Mouse (Mus musculus) liver, embryonic 12.5 days (tissue): ENCODE data around the gene Rere. TPM values are rescaled to one million over a fixed set of nuclear protein-coding genes. Genes with fewer than 3 reads are reported as not detected.
A peak's percentile ranks its signal among the peaks of the same experiment; 100 is the strongest.

Source experiments
- ATAC-seq: fragments of 200-750 bp; cut with Nextera tagmentation; 2 replicates; pipeline ENCODE4 v1.8.0; 2017; ENCODE audit warnings: moderate number of reproducible peaks, mild to moderate bottlenecking, moderate library complexity
- H3K27ac ChIP-seq: fragments of 300-500 bp; sonication (generic); 2 replicates; pipeline ENCODE4 v1.5.1; 2016; ENCODE audit warnings: mild to moderate bottlenecking
- H3K27me3 ChIP-seq: fragments of 300-500 bp; sonication (generic); replicated peaks from 2 replicates; pipeline ENCODE4 v1.6.1; 2016; ENCODE audit warnings: mild to moderate bottlenecking, moderate library complexity
- H3K36me3 ChIP-seq: fragments of 300-500 bp; sonication (generic); 2 replicates; pipeline ENCODE4 v1.6.1; 2016; ENCODE audit warnings: mild to moderate bottlenecking, moderate library complexity
- H3K4me1 ChIP-seq: fragments of 300-500 bp; sonication (generic); 2 replicates; pipeline ENCODE4 v1.6.1; 2016
- H3K4me2 ChIP-seq: fragments of 300-500 bp; sonication (generic); 2 replicates; pipeline ENCODE4 v1.6.1; 2016; ENCODE audit warnings: mild to moderate bottlenecking, moderate library complexity
- H3K4me3 ChIP-seq: fragments of 300-500 bp; sonication (generic); 2 replicates; pipeline ENCODE4 v1.5.1; 2016; ENCODE audit warnings: mild to moderate bottlenecking, moderate library complexity
- H3K9ac ChIP-seq: fragments of 300-500 bp; sonication (generic); 2 replicates; pipeline ENCODE4 v1.6.1; 2016; ENCODE audit warnings: mild to moderate bottlenecking, moderate library complexity
- H3K9me3 ChIP-seq: fragments of 300-500 bp; sonication (generic); replicated peaks from 2 replicates; pipeline ENCODE4 v1.6.1; 2016; ENCODE audit warnings: mild to moderate bottlenecking, moderate library complexity
- WGBS: fragments of 180-500 bp; shearing (Covaris S2); methylation state at CpG from one replicate; pipeline ENCODE4 v1.1.7; 2016; ENCODE audit not compliant: insufficient replicate concordance; 5-methylcytosine and 5-hydroxymethylcytosine counted together
- polyA plus RNA-seq: library from polyadenylated mRNA; unstranded; fragments of >200 nt; fragmentation: Nextera tagmentation; extraction: Ambion mirVana; gene quantifications from 2 replicates; pipeline ENCODE4 v1.2.1, GENCODE M21; 2016

Rere gene
- polyA plus RNA-seq, 1 experiment from 2014 or later = 11.6 TPM

- Histone ChIP-seq H3K9ac (no peak overlapping the region), H3K4me1 (no peaks in the 10 kb centered on the region), H3K4me2 (no peak overlapping the region), H3K9me3 (no peaks in the 10 kb centered on the region), H3K27me3 (no peaks in the 10 kb centered on the region), H3K27ac (no peak overlapping the region), H3K4me3 (no peak overlapping the region), H3K36me3 (peaks cover 6% of the 10 kb centered on the region)
- ATAC-seq = peak; percentile 45; the same call in 1 of the 2 replicates
- WGBS = 49% methylated on average over 20 of the region's 20 CpGs
These were observed 23.9 kb upstream of the Rere start for GRCm38 (mm10) chr4:150257252-150258204.

GRCm38 (mm10) chr4:150258388-150258787 is 23.1 kb upstream of the Rere start:
- Histone ChIP-seq H3K27ac (no peak overlapping the region), H3K4me2 (no peak overlapping the region), H3K4me1 (no peaks in the 10 kb centered on the region), H3K36me3 (no peaks in the 10 kb centered on the region), H3K27me3 (no peaks in the 10 kb centered on the region), H3K9ac (no peak overlapping the region), H3K4me3 (no peak overlapping the region), H3K9me3 (no peaks in the 10 kb centered on the region)
- WGBS = 73% methylated on average over 14 of the region's 14 CpGs
- ATAC-seq = no peak

DNA sequence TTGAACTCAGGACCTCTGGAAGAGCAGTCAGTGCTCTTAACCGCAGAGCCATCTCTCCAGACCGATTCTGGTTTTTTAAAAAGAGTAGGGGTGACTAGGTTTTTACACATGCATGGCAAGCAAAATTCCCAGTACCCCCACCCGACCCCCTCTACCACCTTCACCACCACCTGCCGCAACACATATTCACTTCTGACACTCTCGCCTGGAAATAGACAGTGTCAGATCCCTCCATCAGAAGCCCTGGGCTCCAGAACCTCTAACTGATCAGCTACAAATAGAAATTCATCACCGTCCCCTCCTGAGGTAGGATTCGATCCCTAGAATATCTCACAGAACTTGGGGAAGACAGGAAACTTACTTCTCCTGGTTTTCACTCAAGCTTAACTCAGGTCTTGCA is 21.9 kb upstream of the Rere start:
- Histone ChIP-seq H3K36me3 (no peaks in the 10 kb centered on the region), H3K4me2 (no peak overlapping the region), H3K9ac (no peak overlapping the region), H3K27me3 (no peaks in the 10 kb centered on the region), H3K27ac (no peak overlapping the region), H3K9me3 (no peaks in the 10 kb centered on the region), H3K4me3 (no peak overlapping the region), H3K4me1 (no peaks in the 10 kb centered on the region)
- WGBS = 83% methylated on average over 7 of the region's 7 CpGs
- no peak for ATAC-seq

DNA sequence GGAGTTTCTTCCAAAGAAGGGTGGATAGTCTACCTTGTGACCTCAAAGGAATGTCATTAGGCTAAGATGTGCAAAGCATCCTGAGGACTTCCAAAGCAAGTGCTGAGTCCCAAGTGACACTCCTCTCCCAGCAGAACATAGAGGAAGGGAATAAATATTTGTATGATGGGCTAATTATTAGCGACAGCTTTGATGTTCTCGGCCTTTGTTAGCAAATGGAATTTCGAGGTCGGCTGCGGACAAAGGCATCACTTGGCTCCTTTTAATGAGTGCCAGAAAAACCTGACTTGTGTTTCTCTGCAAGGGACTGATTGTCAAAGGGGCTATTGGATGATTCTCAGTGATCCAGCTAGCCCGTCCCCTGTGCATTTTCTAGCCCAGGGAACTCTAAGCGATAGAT is 21.3 kb upstream of the Rere start:
- Histone ChIP-seq H3K27me3 (no peaks in the 10 kb centered on the region), H3K4me2 (no peak overlapping the region), H3K4me3 (no peak overlapping the region), H3K9me3 (no peaks in the 10 kb centered on the region), H3K36me3 (no peaks in the 10 kb centered on the region), H3K4me1 (peaks cover 3% of the 10 kb centered on the region; the same call in 1 of the 2 replicates), H3K27ac (no peak overlapping the region), H3K9ac (no peak overlapping the region)
- 71% methylated on average over 7 of the region's 7 CpGs for WGBS
- ATAC-seq = no peak

- no peak overlapping the region for H3K27ac ChIP-seq
- no peak overlapping the region for H3K4me2 ChIP-seq
- 30% methylated on average over 6 of the region's 6 CpGs for WGBS
- H3K36me3 ChIP-seq = no peaks in the 10 kb centered on the region
- H3K27me3 ChIP-seq = no peaks in the 10 kb centered on the region
- ATAC-seq = no peak
- H3K9ac ChIP-seq = no peak overlapping the region
- H3K4me1 ChIP-seq = peaks cover 9% of the 10 kb centered on the region
- no peaks in the 10 kb centered on the region for H3K9me3 ChIP-seq
- H3K4me3 ChIP-seq = no peak overlapping the region
These were observed 20.7 kb upstream of the Rere start for GRCm38 (mm10) chr4:150260745-150261144.

- no peaks in the 10 kb centered on the region for H3K36me3 ChIP-seq
- no peak for ATAC-seq
- peaks cover 7% of the 10 kb centered on the region; the same call in 1 of the 2 replicates for H3K27me3 ChIP-seq
- no peak overlapping the region for H3K27ac ChIP-seq
- WGBS = 77% methylated on average over 8 of the region's 8 CpGs
- H3K4me2 ChIP-seq = no peak overlapping the region
- H3K9ac ChIP-seq = no peak overlapping the region
- H3K9me3 ChIP-seq = no peaks in the 10 kb centered on the region
- peaks cover 15% of the 10 kb centered on the region for H3K4me1 ChIP-seq
- no peak overlapping the region for H3K4me3 ChIP-seq
These were observed 19.1 kb upstream of the Rere start for GRCm38 (mm10) chr4:150262301-150262700.

DNA sequence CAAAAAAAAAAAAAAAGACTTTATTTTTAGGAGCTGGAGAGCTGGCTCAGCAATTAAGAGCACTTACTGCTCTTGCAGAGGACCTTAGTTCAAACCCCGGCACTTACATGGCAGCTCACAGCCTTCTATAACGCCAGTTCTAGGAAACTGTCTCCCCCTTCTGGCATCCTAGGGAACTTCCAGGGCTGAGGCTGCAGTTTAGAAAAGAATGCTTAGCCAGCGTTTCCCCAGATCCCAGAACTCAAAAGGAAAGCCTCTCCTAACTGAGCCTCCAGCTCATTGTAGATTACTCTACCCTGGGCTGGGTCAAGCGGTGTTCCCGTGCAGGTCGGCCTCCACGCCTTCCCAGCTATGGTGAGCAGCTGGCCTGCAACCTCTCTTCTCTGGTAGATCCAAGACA is 16.5 kb upstream of the Rere start:
- Histone ChIP-seq H3K27ac (no peak overlapping the region), H3K36me3 (no peaks in the 10 kb centered on the region), H3K9me3 (no peaks in the 10 kb centered on the region), H3K9ac (no peak overlapping the region), H3K27me3 (peaks cover 12% of the 10 kb centered on the region), H3K4me1 (peaks cover 28% of the 10 kb centered on the region), H3K4me2 (no peak overlapping the region), H3K4me3 (no peak overlapping the region)
- ATAC-seq = no peak
- 44% methylated on average over 7 of the region's 7 CpGs for WGBS

DNA sequence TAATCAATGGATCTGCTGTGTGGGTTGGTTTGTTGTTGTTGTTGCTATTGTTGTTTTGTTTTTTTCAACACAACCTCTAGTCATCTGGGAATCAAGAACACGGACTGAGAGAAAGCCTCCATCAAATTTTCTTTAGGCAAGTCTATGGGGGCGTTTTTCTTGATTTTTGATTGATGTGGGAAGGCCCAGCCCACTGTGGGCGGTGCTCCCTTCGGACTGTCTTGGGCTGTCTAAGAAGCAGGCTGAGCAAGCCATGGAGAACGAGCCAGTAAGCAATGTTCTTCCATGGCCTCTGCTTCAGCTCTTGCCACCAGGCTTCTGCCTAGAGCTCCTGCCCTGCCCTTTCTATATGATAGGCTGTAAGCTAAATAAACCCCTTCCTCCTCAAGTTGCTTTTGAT is 16.0 kb upstream of the Rere start:
- peak; percentile 35; the same call in 1 of the 2 replicates for ATAC-seq
- Histone ChIP-seq H3K4me3 (no peak overlapping the region), H3K9me3 (no peaks in the 10 kb centered on the region), H3K4me2 (no peak overlapping the region), H3K9ac (no peak overlapping the region), H3K27me3 (peaks cover 12% of the 10 kb centered on the region), H3K4me1 (peaks cover 33% of the 10 kb centered on the region), H3K36me3 (no peaks in the 10 kb centered on the region), H3K27ac (no peak overlapping the region)
- 33% methylated on average over 5 of the region's 5 CpGs for WGBS

- peaks cover 35% of the 10 kb centered on the region for H3K4me1 ChIP-seq
- H3K9me3 ChIP-seq = no peaks in the 10 kb centered on the region
- ATAC-seq = no peak
- H3K9ac ChIP-seq = no peak overlapping the region
- H3K27ac ChIP-seq = no peak overlapping the region
- no peaks in the 10 kb centered on the region for H3K36me3 ChIP-seq
- no peak overlapping the region for H3K4me2 ChIP-seq
- peaks cover 12% of the 10 kb centered on the region for H3K27me3 ChIP-seq
- WGBS = 49% methylated on average over 21 of the region's 21 CpGs
- H3K4me3 ChIP-seq = no peak overlapping the region
These were observed 14.7 kb upstream of the Rere start for GRCm38 (mm10) chr4:150266655-150267223.

- no peak for ATAC-seq
- Histone ChIP-seq H3K27me3 (peaks cover 12% of the 10 kb centered on the region), H3K9ac (no peak overlapping the region), H3K4me2 (peak overlapping the region; percentile 11; the same call in 1 of the 2 replicates), H3K36me3 (no peaks in the 10 kb centered on the region), H3K4me3 (no peak overlapping the region), H3K4me1 (peaks cover 51% of the 10 kb centered on the region), H3K9me3 (no peaks in the 10 kb centered on the region), H3K27ac (0 out of 2 replicates have a peak overlapping the region, but pooled peaks have one; percentile 13)
- 68% methylated on average over 33 of the region's 33 CpGs for WGBS
These were observed 12.5 kb upstream of the Rere start for GRCm38 (mm10) chr4:150268674-150269653.

DNA sequence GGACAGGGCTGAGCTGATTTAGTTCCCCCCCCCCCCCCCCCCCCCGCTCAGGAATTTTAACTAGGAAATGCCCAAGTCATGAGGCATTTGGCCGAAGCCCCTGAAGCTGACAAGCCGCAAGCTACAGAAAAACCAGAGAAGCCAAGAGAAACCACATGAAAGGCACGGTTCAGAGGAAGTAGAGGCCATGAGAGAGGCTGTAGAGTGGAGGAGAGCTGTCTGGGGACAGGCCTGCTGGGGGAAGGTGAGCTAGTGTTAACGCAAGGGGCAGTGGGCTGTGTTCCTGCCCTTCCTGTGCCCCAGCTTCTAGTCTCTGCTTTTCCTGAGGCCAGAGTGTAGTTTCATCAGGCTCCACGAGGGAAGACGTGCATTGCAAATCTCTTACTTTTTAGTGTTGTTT is 11.8 kb upstream of the Rere start:
- Histone ChIP-seq H3K4me2 (peak overlapping the region; percentile 8; the same call in 1 of the 2 replicates), H3K27ac (0 out of 2 replicates have a peak overlapping the region, but pooled peaks have one; percentile 13), H3K36me3 (no peaks in the 10 kb centered on the region), H3K9ac (no peak overlapping the region), H3K27me3 (peaks cover 12% of the 10 kb centered on the region), H3K4me3 (no peak overlapping the region), H3K4me1 (peaks cover 51% of the 10 kb centered on the region), H3K9me3 (no peaks in the 10 kb centered on the region)
- 17% methylated on average over 7 of the region's 7 CpGs for WGBS
- ATAC-seq = no peak; the same call in 1 of the 2 replicates
